Mouse (Mus musculus): ENCODE measurements around the gene C530008M17Rik. TPM values are rescaled to one million over a fixed set of nuclear protein-coding genes. Genes with fewer than 3 reads are reported as not detected.

The C530008M17Rik gene
- polyA plus RNA-seq, 1 experiment = 26.5 TPM

DNA sequence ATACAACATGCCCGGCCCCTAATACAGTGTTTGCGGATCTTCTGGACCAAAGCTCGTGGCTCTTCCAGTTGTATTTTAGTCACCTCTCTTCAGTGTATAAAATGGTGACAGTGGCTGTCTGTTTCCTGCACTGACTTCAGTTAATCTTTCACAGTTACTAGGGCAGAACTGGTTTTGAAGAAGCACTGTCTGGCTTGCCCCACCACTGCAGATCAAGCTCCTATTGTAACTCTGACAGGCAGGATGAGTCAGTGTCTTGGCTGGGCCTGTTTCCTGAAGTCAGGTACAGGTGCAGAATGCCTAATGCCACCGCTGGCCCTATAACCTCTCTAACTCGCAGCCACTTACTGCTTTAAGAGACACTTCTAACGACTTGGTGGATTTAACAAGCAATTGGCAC lies 152.7 kb downstream of the C530008M17Rik start:
- Histone ChIP-seq H3K4me1 (ENCODE audit: control insufficient read depth, insufficient read depth, low read length) (no peaks in the 10 kb centered on the region), H3K27ac (ENCODE audit: insufficient read depth, low read length) (no peak overlapping the region), H3K4me3 (ENCODE audit: insufficient read depth, low read length) (no peak overlapping the region)
- TF ChIP-seq CTCF (IDR thresholded peaks at IDR 0.05; ENCODE audit: extremely low read depth, insufficient read depth, low read length) (no peak), POLR2A (IDR thresholded peaks at IDR 0.05; ENCODE audit: extremely low read depth, insufficient read depth, low read length) (no peak)

DNA sequence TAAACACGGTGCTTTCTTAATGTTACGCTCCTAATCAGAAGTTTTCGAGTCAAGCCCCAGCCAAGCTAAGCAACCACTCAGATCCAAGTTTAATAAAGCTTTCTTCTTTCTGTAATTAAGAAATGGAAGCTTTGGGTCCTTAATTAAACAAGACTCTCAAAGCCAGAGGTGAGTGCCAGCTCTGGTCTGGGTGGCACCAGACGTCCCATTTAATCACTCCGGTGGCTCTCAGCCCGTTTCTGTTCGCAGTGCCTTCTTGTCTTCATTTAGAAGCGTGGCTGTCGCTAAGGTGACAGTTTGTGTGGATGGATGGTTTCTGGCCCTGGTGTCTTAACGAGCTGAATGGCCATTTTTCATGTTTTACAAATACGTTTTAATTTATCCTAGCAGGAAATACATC lies 158.7 kb downstream of the C530008M17Rik start:
- Histone ChIP-seq H3K27ac (ENCODE audit: insufficient read depth, low read length) (no peak overlapping the region), H3K4me3 (ENCODE audit: insufficient read depth, low read length) (no peak overlapping the region), H3K4me1 (ENCODE audit: control insufficient read depth, insufficient read depth, low read length) (peaks cover 3% of the 10 kb centered on the region; the same call in 1 of the 2 replicates)
- TF ChIP-seq POLR2A (IDR thresholded peaks at IDR 0.05; ENCODE audit: extremely low read depth, insufficient read depth, low read length) (no peak), CTCF (IDR thresholded peaks at IDR 0.05; ENCODE audit: extremely low read depth, insufficient read depth, low read length) (no peak)

DNA sequence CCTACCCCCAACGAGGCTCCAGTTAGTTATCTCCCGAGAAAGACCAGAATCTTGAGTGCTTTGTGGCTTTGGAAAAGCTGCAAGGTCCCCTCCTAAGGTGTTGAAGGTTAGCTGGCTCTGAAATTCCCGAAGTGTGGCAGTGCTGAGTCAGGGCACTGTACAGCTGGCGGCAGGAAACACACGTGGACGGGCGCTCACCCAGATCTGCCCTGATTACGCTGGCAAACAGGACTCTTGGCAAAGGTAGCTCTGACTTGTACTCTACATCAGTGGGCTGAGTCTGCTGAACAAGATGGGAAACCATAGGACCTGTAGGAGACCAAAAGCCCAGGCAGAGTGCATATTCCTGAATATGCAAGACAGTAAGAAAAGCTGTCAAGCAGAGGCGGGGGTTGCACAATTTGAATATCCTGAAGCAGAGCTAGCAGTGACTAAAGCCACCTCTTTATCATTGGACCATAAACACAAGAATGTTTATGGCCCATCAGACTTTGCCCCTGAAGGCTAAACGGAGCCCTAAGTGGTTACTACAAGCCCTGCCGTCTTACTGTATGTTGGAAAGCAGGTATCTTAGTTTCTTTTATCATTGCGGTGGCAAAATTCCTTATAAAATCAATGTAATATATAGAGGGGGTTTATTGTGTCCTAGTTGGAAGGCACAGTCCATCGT lies 159.6 kb downstream of the C530008M17Rik start:
- no peak for TF ChIP-seq CTCF (IDR thresholded peaks at IDR 0.05; ENCODE audit: extremely low read depth, insufficient read depth, low read length)
- TF ChIP-seq POLR2A (IDR thresholded peaks at IDR 0.05; ENCODE audit: extremely low read depth, insufficient read depth, low read length) = no peak
- Histone ChIP-seq H3K4me3 (ENCODE audit: insufficient read depth, low read length) (no peak overlapping the region), H3K27ac (ENCODE audit: insufficient read depth, low read length) (no peak overlapping the region)

DNA sequence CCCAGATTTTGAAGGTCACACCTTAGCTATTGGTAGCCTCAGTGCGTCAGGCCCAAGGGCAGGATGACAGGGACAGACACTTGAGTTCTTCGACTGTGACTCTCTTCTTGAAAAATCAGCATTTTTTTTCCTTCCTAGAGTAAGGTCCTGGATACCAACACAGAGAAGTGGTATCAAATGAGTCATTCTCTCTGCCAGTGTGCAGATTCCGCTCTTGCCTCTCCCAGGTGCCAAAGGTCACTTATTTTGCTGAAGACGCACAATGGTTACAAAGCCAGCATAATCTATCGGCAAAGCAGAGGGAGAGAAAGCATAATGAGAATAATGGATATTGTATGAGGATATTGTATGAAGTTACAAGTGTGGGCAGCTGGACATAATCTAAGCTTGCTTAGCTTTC lies 160.4 kb downstream of the C530008M17Rik start:
- Histone ChIP-seq H3K4me1 (ENCODE audit: control insufficient read depth, insufficient read depth, low read length) (peaks cover 3% of the 10 kb centered on the region; the same call in 1 of the 2 replicates), H3K27ac (ENCODE audit: insufficient read depth, low read length) (no peak overlapping the region), H3K4me3 (ENCODE audit: insufficient read depth, low read length) (no peak overlapping the region)
- no peak for TF ChIP-seq POLR2A (IDR thresholded peaks at IDR 0.05; ENCODE audit: extremely low read depth, insufficient read depth, low read length)

More for the DNA sequence above, 159.6 kb downstream of the C530008M17Rik start:
- H3K4me1 ChIP-seq (ENCODE audit: control insufficient read depth, insufficient read depth, low read length) = peaks cover 3% of the 10 kb centered on the region; the same call in 1 of the 2 replicates

DNA sequence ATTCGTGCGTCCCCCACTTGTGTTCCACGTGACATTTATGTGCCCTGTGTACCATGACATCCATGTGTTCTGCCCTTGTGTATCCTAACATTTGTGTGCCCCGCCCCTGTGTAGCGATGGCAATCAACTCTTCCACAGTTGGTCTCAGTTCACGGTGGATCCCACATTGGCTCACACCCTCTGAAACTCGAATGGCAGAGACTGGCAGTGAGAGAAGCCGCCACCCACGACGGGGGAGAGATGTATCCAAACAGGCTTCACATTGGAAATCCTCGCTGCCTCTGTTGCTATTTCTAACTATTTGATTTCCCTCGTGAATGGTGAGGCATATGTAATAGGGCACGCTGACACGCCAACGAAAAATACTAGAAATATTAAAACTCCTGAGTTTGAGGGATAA lies 161.4 kb downstream of the C530008M17Rik start:
- H3K4me1 ChIP-seq (ENCODE audit: control insufficient read depth, insufficient read depth, low read length) = peaks cover 3% of the 10 kb centered on the region; the same call in 1 of the 2 replicates
- no peak overlapping the region for H3K4me3 ChIP-seq (ENCODE audit: insufficient read depth, low read length)
- no peak overlapping the region for H3K27ac ChIP-seq (ENCODE audit: insufficient read depth, low read length)
- TF ChIP-seq POLR2A (IDR thresholded peaks at IDR 0.05; ENCODE audit: extremely low read depth, insufficient read depth, low read length) = no peak
- TF ChIP-seq CTCF (IDR thresholded peaks at IDR 0.05; ENCODE audit: extremely low read depth, insufficient read depth, low read length) = no peak

DNA sequence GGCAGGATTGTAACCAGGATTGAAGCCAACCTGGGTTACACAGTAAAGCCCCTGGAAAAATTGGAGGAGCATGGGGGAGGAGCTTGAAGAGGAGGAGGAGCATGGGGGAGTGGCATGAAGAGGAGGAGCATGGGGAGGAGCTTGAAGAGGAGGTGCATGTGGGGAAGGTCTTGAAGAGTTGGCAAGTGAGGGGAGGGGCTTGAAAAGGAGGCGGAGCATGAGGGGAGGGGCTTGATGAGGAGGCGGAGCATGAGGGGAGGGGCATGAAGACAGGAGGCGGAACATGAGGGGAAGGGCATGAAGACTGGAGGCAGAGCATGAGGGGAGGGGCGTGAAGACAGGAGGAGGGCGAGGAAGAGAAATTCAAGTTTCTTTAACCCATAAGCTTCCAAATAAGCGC lies 162.5 kb downstream of the C530008M17Rik start:
- Histone ChIP-seq H3K4me1 (ENCODE audit: control insufficient read depth, insufficient read depth, low read length) (peaks cover 3% of the 10 kb centered on the region; the same call in 1 of the 2 replicates), H3K4me3 (ENCODE audit: insufficient read depth, low read length) (no peak overlapping the region), H3K27ac (ENCODE audit: insufficient read depth, low read length) (no peak overlapping the region)
- TF ChIP-seq CTCF (IDR thresholded peaks at IDR 0.05; ENCODE audit: extremely low read depth, insufficient read depth, low read length) (no peak), POLR2A (IDR thresholded peaks at IDR 0.05; ENCODE audit: extremely low read depth, insufficient read depth, low read length) (no peak)

DNA sequence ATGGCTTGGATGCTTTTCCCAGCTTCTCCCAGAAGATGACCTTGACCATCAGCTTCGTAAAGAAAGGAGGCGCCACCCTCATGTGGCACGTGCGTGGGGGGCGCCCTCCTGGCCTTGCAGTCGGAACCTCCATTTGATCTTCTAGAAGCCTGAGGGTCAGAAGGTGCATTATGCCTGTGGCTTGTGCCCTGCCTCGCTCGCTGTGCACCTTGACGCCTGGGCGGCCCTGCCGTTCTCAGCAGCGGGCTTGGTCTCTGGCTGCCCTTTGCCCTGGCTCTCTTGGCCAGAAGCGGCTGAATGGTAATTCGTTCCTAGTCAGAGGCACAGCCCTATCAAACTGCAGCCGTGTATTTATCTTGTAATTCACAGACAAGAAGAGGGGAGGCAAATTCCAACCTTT lies 165.8 kb downstream of the C530008M17Rik start:
- Histone ChIP-seq H3K4me1 (ENCODE audit: control insufficient read depth, insufficient read depth, low read length) (peaks cover 3% of the 10 kb centered on the region; the same call in 1 of the 2 replicates), H3K27ac (ENCODE audit: insufficient read depth, low read length) (no peak overlapping the region), H3K4me3 (ENCODE audit: insufficient read depth, low read length) (no peak overlapping the region)
- TF ChIP-seq POLR2A (IDR thresholded peaks at IDR 0.05; ENCODE audit: extremely low read depth, insufficient read depth, low read length) (no peak), CTCF (IDR thresholded peaks at IDR 0.05; ENCODE audit: extremely low read depth, insufficient read depth, low read length) (no peak)

DNA sequence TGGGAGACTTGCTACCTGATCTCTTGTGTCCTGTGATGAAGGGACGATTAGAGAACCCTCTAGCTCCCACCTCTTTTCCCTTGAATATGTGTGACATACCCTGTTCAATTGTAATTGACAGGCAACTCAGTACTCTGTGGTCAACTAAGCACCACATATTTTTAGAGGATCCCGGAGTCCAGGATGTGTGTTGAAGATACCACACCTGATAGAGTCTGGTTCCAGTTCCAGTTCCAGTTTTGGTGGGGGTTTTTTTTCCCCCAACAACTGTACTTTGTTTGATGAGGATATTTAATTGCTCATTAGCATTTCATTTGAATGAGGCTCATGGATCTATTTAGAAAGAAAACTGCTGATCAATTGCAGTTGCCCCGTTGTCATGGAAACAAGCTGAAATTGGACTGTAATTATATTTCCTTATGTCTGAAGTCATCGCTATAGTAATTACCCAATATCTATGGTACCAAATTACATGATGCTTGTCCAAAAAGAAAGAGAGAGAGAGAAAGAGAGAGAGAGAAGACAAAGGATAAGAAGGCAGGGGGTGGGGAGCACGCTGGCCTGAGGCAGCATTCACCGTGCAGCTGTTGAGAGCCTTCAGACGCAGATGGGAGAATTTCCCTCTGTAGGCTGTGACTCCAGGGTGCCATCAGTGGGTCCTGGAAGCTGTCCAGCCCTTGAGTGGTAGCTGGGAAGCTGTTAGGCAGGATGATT lies 172.4 kb downstream of the C530008M17Rik start:
- TF ChIP-seq CTCF (IDR thresholded peaks at IDR 0.05; ENCODE audit: extremely low read depth, insufficient read depth, low read length) = no peak
- TF ChIP-seq POLR2A (IDR thresholded peaks at IDR 0.05; ENCODE audit: extremely low read depth, insufficient read depth, low read length) = no peak
- H3K27ac ChIP-seq (ENCODE audit: insufficient read depth, low read length) = no peak overlapping the region

DNA sequence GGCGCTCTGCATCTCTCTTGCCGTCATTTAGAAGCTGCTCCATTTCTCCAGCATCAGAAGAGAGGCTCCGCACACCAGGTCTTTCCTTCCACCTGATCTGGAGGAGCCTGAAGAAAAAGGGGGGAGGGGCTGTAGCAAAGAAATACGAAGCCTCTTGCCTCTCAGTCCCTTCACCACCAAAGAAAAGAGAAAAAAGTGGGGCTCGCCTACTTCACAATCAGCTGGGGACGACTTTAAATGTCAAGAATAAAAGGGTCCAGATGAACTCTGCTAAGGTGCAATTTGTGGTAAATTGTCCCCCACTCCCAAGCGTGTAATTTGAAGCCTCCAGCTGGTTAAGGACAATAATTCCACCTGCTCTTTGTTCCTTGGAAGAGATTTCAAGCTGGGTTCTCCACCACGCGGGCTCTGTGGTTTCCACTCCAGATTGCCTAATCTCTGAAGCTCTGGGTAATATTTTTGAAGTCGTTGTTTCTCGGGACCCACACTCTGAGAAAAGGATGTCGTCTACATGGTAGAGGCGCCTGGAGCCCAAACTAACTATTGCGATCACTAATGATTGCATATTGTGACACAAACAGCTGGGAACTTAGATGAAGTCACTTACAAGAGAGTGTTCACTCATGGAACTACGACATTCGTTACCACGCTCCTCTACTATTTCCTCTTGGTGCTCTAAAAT lies 176.4 kb downstream of the C530008M17Rik start:
- H3K4me1 ChIP-seq (ENCODE audit: control insufficient read depth, insufficient read depth, low read length) = peaks cover 4% of the 10 kb centered on the region
- H3K4me3 ChIP-seq (ENCODE audit: insufficient read depth, low read length) = no peak overlapping the region
- TF ChIP-seq POLR2A (IDR thresholded peaks at IDR 0.05; ENCODE audit: extremely low read depth, insufficient read depth, low read length) (no peak), CTCF (IDR thresholded peaks at IDR 0.05; ENCODE audit: extremely low read depth, insufficient read depth, low read length) (no peak)
- no peak overlapping the region for H3K27ac ChIP-seq (ENCODE audit: insufficient read depth, low read length)

More for the DNA sequence above, 172.4 kb downstream of the C530008M17Rik start:
- no peak overlapping the region for H3K4me3 ChIP-seq (ENCODE audit: insufficient read depth, low read length)
- H3K4me1 ChIP-seq (ENCODE audit: control insufficient read depth, insufficient read depth, low read length) = peaks cover 2% of the 10 kb centered on the region

Data from cortical plate, adult 2 months (tissue).